ENCODE assay signal across 13 mouse cellular contexts in the genomic region with DNA sequence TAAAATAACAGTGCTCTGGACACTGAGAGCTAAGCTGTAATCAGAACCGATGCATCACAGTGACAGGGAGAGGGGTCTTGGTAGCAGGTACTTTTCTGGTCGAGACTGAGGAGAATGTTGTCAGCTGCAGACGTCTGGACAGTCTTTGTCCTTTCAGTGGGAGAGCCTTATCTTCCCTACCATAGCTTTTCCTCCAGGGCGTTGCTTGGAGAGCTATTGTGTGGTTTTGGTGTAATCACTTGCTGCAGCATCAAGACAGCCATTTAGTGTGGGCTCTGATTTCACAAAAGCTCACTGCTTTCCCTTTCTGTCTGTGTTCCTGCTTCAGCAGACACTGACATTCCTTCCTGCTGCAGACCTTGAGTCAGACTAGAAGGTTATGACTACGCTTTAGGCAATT.
DNase-seq lines count a peak whose midpoint lies in the region; ATAC-seq and TF ChIP-seq lines count a peak whose summit lies in the region.
"Had no signal": no experiment of that assay in that cellular context is flagged by ENCODE, and none has a peak within 500 bp of the region (broad histone marks: within the 10 kb centered on the region; RNA-seq: fewer than 3 reads in every experiment).

No protein-coding gene starts in this region.

- no peaks in the 10 kb centered on the region for H3K27me3 ChIP-seq in forebrain, embryonic 14.5 days (replicated peaks; ENCODE audit: control insufficient read depth, insufficient read depth, low read length)
- no peaks in the 10 kb centered on the region for H3K27me3 ChIP-seq in forebrain, embryonic 11.5 days (ENCODE audit: control insufficient read depth, insufficient read depth, low read length)
- H3K27me3 ChIP-seq in hindbrain, postnatal 0 days (ENCODE audit: insufficient read depth, low read length) = no peaks in the 10 kb centered on the region
- H3K27me3 ChIP-seq in hindbrain, embryonic 16.5 days (replicated peaks; ENCODE audit: control insufficient read depth, insufficient read depth, low read length) = no peaks in the 10 kb centered on the region
- H3K27me3 ChIP-seq in midbrain, embryonic 14.5 days (ENCODE audit: control insufficient read depth, insufficient read depth, low read length) = no peaks in the 10 kb centered on the region
- H3K27me3 ChIP-seq: limb, embryonic 13.5 days had no signal

- ATAC-seq in forebrain, embryonic 14.5 days = no peak
- ATAC-seq in forebrain, embryonic 11.5 days (replicated peaks; ENCODE audit: low FRiP score) = no peak
- ATAC-seq in hindbrain, postnatal 0 days = no peak
- ATAC-seq in hindbrain, embryonic 16.5 days = no peak
- no peak for ATAC-seq in midbrain, embryonic 14.5 days (ENCODE audit: low FRiP score, low TSS enrichment)

- no peaks in the 10 kb centered on the region for H3K9me3 ChIP-seq in forebrain, embryonic 14.5 days (replicated peaks; ENCODE audit: control insufficient read depth, low read length)
- no peaks in the 10 kb centered on the region for H3K9me3 ChIP-seq in forebrain, embryonic 11.5 days (ENCODE audit: control insufficient read depth, low read length)
- H3K9me3 ChIP-seq in hindbrain, postnatal 0 days (ENCODE audit: low read length) = no peaks in the 10 kb centered on the region
- H3K9me3 ChIP-seq in hindbrain, embryonic 16.5 days (ENCODE audit: control insufficient read depth, low read length) = no peaks in the 10 kb centered on the region
- H3K9me3 ChIP-seq in midbrain, embryonic 14.5 days (ENCODE audit: control insufficient read depth, low read length) = no peaks in the 10 kb centered on the region
- H3K9me3 ChIP-seq: limb, embryonic 13.5 days had no signal

- 34% methylated on average over 5 of the region's 5 CpGs for WGBS in forebrain, embryonic 14.5 days
- 37% methylated on average over 5 of the region's 5 CpGs for WGBS in forebrain, embryonic 11.5 days
- WGBS in hindbrain, postnatal 0 days = 39% methylated on average over 5 of the region's 5 CpGs
- WGBS in hindbrain, embryonic 16.5 days = 45% methylated on average over 5 of the region's 5 CpGs
- 31% methylated on average over 5 of the region's 5 CpGs for WGBS in midbrain, embryonic 14.5 days

- H3K4me3 ChIP-seq in forebrain, embryonic 14.5 days (ENCODE audit: low read depth, low read length) = no peak overlapping the region
- H3K4me3 ChIP-seq in forebrain, embryonic 11.5 days (ENCODE audit: low read depth, low read length) = no peak overlapping the region
- no peak overlapping the region for H3K4me3 ChIP-seq in hindbrain, postnatal 0 days (ENCODE audit: low read length)
- H3K4me3 ChIP-seq in hindbrain, embryonic 16.5 days (ENCODE audit: low read length) = no peak overlapping the region
- no peak overlapping the region for H3K4me3 ChIP-seq in midbrain, embryonic 14.5 days (replicated peaks; ENCODE audit: low read depth, low read length)
- H3K4me3 ChIP-seq: erythroblast, embryonic 14.5 days; limb, embryonic 13.5 days had no signal

- no peak overlapping the region for H3K4me2 ChIP-seq in forebrain, embryonic 14.5 days (ENCODE audit: low read length)
- H3K4me2 ChIP-seq in forebrain, embryonic 11.5 days (ENCODE audit: low read depth, low read length, severe bottlenecking) = no peak overlapping the region
- no peak overlapping the region for H3K4me2 ChIP-seq in hindbrain, postnatal 0 days (ENCODE audit: low read depth, low read length)
- H3K4me2 ChIP-seq in hindbrain, embryonic 16.5 days (ENCODE audit: low read length) = no peak overlapping the region
- no peak overlapping the region for H3K4me2 ChIP-seq in midbrain, embryonic 14.5 days (ENCODE audit: low read length)
- H3K4me2 ChIP-seq: limb, embryonic 13.5 days had no signal

- no peaks in the 10 kb centered on the region for H3K36me3 ChIP-seq in forebrain, embryonic 14.5 days (ENCODE audit: control insufficient read depth, insufficient read depth, low read length)
- H3K36me3 ChIP-seq in forebrain, embryonic 11.5 days (ENCODE audit: control insufficient read depth, insufficient read depth, low read length) = no peaks in the 10 kb centered on the region
- H3K36me3 ChIP-seq in hindbrain, postnatal 0 days (ENCODE audit: insufficient read depth, low read length) = no peaks in the 10 kb centered on the region
- no peaks in the 10 kb centered on the region for H3K36me3 ChIP-seq in hindbrain, embryonic 16.5 days (ENCODE audit: control insufficient read depth, insufficient read depth, low read length)
- H3K36me3 ChIP-seq in midbrain, embryonic 14.5 days (ENCODE audit: control insufficient read depth, insufficient read depth, low read length) = 0 out of 2 replicates have a peak, but pooled peaks cover 3% of the 10 kb centered on the region

- no peak for DNase-seq in forebrain, embryonic 14.5 days (ENCODE audit: low spot score)
- no peak for DNase-seq in forebrain, embryonic 11.5 days (ENCODE audit: low spot score)
- no peak for DNase-seq in hindbrain, postnatal 0 days (ENCODE audit: low spot score)
- DNase-seq in embryo, embryonic 10.5 days (ENCODE audit: low spot score) = peak; percentile 9
- DNase-seq in midbrain, embryonic 14.5 days = peak; percentile 40
- no peak for DNase-seq in right cerebral cortex, adult 18-20 months
- DNase-seq in adrenal gland, postnatal 4 days (ENCODE audit: low spot score in 2 of 2) = no peak
- DNase-seq: cerebellum, adult 9-11 months; gastrocnemius, postnatal 25 days; kidney, adult 8-10 months had no signal

- peak overlapping the region; percentile 13; the same call in 1 of the 2 replicates for H3K9ac ChIP-seq in forebrain, embryonic 14.5 days (ENCODE audit: low read length)
- no peak overlapping the region for H3K9ac ChIP-seq in forebrain, embryonic 11.5 days (ENCODE audit: low read length)
- H3K9ac ChIP-seq in hindbrain, postnatal 0 days (replicated peaks; ENCODE audit: low read length) = no peak overlapping the region
- no peak overlapping the region for H3K9ac ChIP-seq in hindbrain, embryonic 16.5 days (ENCODE audit: low read depth, low read length)
- H3K9ac ChIP-seq in midbrain, embryonic 14.5 days (replicated peaks; ENCODE audit: low read length) = no peak overlapping the region
- H3K9ac ChIP-seq: limb, embryonic 13.5 days had no signal

- no peak for TF ChIP-seq CTCF in hindbrain, postnatal 0 days (IDR thresholded peaks at IDR 0.05; ENCODE audit: low read depth)

- H3K27ac ChIP-seq in forebrain, embryonic 14.5 days (ENCODE audit: low read depth, low read length) = no peak overlapping the region
- H3K27ac ChIP-seq in forebrain, embryonic 11.5 days (ENCODE audit: low read depth, low read length) = no peak overlapping the region
- H3K27ac ChIP-seq in hindbrain, postnatal 0 days = peak overlapping the region; percentile 54; the same call in 1 of the 2 replicates
- no peak overlapping the region for H3K27ac ChIP-seq in hindbrain, embryonic 16.5 days (ENCODE audit: low read depth, low read length)
- H3K27ac ChIP-seq in midbrain, embryonic 14.5 days (replicated peaks; ENCODE audit: low read depth, low read length) = peak overlapping the region; percentile 61; the same call in 1 of the 2 replicates
- H3K27ac ChIP-seq: limb, embryonic 13.5 days had no signal

- H3K4me1 ChIP-seq in forebrain, embryonic 14.5 days (ENCODE audit: control insufficient read depth, insufficient read depth, low read length) = 0 out of 2 replicates have a peak, but pooled peaks cover 2% of the 10 kb centered on the region
- H3K4me1 ChIP-seq in forebrain, embryonic 11.5 days (replicated peaks; ENCODE audit: control insufficient read depth, insufficient read depth, low read length) = no peaks in the 10 kb centered on the region
- H3K4me1 ChIP-seq in hindbrain, postnatal 0 days (ENCODE audit: insufficient read depth, low read length) = no peaks in the 10 kb centered on the region
- H3K4me1 ChIP-seq in hindbrain, embryonic 16.5 days (ENCODE audit: control insufficient read depth, insufficient read depth, low read depth, low read length) = no peaks in the 10 kb centered on the region
- no peaks in the 10 kb centered on the region for H3K4me1 ChIP-seq in midbrain, embryonic 14.5 days (ENCODE audit: control insufficient read depth, insufficient read depth, low read length)
- H3K4me1 ChIP-seq: limb, embryonic 13.5 days had no signal

Comparison
In these comparisons a context has a peak if more than half of its experiments do, and no peak if none do; other contexts are left out.
1. H3K27ac ChIP-seq: peak in hindbrain, postnatal 0 days (single experiment) and midbrain, embryonic 14.5 days (single experiment); none in forebrain, embryonic 14.5 days (single experiment), forebrain, embryonic 11.5 days (single experiment) and hindbrain, embryonic 16.5 days (single experiment).
2. DNase-seq: peak in embryo, embryonic 10.5 days (single experiment) and midbrain, embryonic 14.5 days (single experiment); none in forebrain, embryonic 14.5 days (single experiment), forebrain, embryonic 11.5 days (single experiment), hindbrain, postnatal 0 days (single experiment), right cerebral cortex, adult 18-20 months (single experiment) and adrenal gland, postnatal 4 days (0 of 2).